Mouse (Mus musculus): ENCODE measurements around the gene Slc39a8. TPM values are rescaled to one million over a fixed set of nuclear protein-coding genes. Genes with fewer than 3 reads are reported as not detected.

Slc39a8 gene
- polyA plus RNA-seq, 2 experiments: 27.5 to 55.4 TPM

DNA sequence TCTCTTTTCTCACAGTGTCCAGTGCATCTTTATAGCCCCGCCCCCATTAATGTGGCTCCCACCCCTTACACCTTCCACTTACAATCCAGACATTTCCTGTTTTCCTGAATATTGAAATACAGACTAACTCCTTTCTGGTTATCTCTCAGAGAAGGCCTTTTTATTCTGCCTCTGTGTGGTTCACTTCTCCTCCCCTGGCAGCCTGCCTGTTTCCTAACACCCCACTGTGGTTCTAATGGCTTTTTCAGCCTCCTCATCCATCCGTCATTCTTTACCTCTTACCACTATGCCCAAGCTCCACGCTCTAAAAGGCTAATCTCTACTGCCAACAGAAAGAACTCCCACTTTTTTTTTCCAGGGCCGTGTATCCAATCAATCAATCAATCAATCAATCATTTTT, 44.0 kb downstream of the Slc39a8 start:
- H3K9ac ChIP-seq (replicated peaks): no peak overlapping the region
- no peaks in the 10 kb centered on the region for H3K9me3 ChIP-seq (ENCODE audit: control insufficient read depth, low read length)
- no peak for TF ChIP-seq EP300 (IDR thresholded peaks at IDR 0.05; ENCODE audit: low read depth)
- no peak for TF ChIP-seq CTCF (IDR thresholded peaks at IDR 0.05; ENCODE audit: low read depth)
- H3K36me3 ChIP-seq (replicated peaks; ENCODE audit: control insufficient read depth, insufficient read depth, low read depth): no peaks in the 10 kb centered on the region; the same call in 1 of the 2 replicates
- DNase-seq (ENCODE audit: low read depth in 3 of 3, low spot score in 3 of 3) (no peak), ATAC-seq (ENCODE audit: insufficient read depth) (no peak)
- H3K4me2 ChIP-seq (ENCODE audit: low read depth): no peak overlapping the region
- H3K4me3 ChIP-seq (ENCODE audit: insufficient read depth in 1 of 2, low read depth in 2 of 2, low read length in 2 of 2): no peak overlapping the region
- H3K4me1 ChIP-seq (replicated peaks; ENCODE audit: control insufficient read depth in 2 of 2, insufficient read depth in 2 of 2, low read length in 1 of 2): no peaks in the 10 kb centered on the region
- no peaks in the 10 kb centered on the region for H3K27me3 ChIP-seq (ENCODE audit: control insufficient read depth, insufficient read depth, low read length)
- no peak overlapping the region for H3K27ac ChIP-seq
- 64% methylated on average over 4 of the region's 4 CpGs for WGBS (ENCODE audit: insufficient replicate concordance)

DNA sequence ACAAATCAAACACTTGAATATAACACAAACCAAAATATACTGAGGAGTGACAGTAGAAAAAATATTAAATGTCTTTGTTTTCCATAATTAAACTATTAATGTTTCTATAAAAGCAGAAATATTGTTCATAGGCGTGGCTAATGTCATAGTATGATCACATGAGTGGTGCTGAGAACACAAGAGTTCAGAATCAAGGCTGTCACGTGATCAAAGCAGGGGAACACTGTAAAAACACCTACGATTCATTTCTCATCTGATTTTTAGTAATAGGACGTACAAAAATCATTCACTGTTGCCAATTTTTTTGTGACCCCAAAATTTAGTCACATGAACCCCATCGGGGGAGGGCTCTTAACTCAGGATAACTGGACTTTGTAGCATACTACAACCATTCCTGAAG, 47.2 kb downstream of the Slc39a8 start:
- WGBS (ENCODE audit: insufficient replicate concordance): 78% methylated on average over 5 of the region's 5 CpGs
- TF ChIP-seq CTCF (IDR thresholded peaks at IDR 0.05; ENCODE audit: low read depth): no peak
- no peak for TF ChIP-seq EP300 (IDR thresholded peaks at IDR 0.05; ENCODE audit: low read depth)
- no peak overlapping the region for H3K4me3 ChIP-seq (ENCODE audit: insufficient read depth in 1 of 2, low read depth in 2 of 2, low read length in 2 of 2)
- no peak overlapping the region for H3K9ac ChIP-seq (replicated peaks)
- DNase-seq (ENCODE audit: low read depth in 3 of 3, low spot score in 3 of 3) (no peak), ATAC-seq (ENCODE audit: insufficient read depth) (no peak)
- no peaks in the 10 kb centered on the region for H3K27me3 ChIP-seq (ENCODE audit: control insufficient read depth, insufficient read depth, low read length)
- no peak overlapping the region for H3K4me2 ChIP-seq (ENCODE audit: low read depth)
- H3K9me3 ChIP-seq (ENCODE audit: control insufficient read depth, low read length): no peaks in the 10 kb centered on the region
- H3K27ac ChIP-seq: no peak overlapping the region
- no peaks in the 10 kb centered on the region; the same call in 1 of the 2 replicates for H3K36me3 ChIP-seq (replicated peaks; ENCODE audit: control insufficient read depth, insufficient read depth, low read depth)
- H3K4me1 ChIP-seq (replicated peaks; ENCODE audit: control insufficient read depth in 2 of 2, insufficient read depth in 2 of 2, low read length in 1 of 2): no peaks in the 10 kb centered on the region

DNA sequence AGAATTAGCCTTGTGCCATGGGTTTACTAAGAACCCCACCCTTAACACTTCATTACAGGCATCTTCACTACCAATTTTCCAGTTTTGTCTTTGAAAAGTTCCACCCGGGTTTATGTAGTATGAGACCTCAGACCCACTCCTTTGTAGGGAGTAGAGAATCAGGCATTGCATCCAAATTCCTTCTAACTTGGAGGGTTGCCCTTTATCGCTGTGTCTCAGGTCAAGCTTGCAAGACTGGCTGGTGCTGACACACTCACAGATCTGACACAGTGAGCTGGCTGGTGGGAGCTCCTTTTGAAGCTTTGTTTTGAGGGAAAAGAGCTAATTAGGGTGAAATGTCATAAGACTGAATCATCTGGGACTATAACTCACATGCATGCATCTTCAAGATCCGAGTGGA, 48.5 kb downstream of the Slc39a8 start:
- no peak for DNase-seq (ENCODE audit: low read depth in 3 of 3, low spot score in 3 of 3)
- Histone ChIP-seq H3K36me3 (replicated peaks; ENCODE audit: control insufficient read depth, insufficient read depth, low read depth) (no peaks in the 10 kb centered on the region; the same call in 1 of the 2 replicates), H3K27ac (no peak overlapping the region), H3K4me2 (ENCODE audit: low read depth) (no peak overlapping the region), H3K4me3 (ENCODE audit: insufficient read depth in 1 of 2, low read depth in 2 of 2, low read length in 2 of 2) (no peak overlapping the region), H3K9me3 (ENCODE audit: control insufficient read depth, low read length) (no peaks in the 10 kb centered on the region), H3K4me1 (replicated peaks; ENCODE audit: control insufficient read depth in 2 of 2, insufficient read depth in 2 of 2, low read length in 1 of 2) (no peaks in the 10 kb centered on the region), H3K27me3 (ENCODE audit: control insufficient read depth, insufficient read depth, low read length) (no peaks in the 10 kb centered on the region), H3K9ac (replicated peaks) (no peak overlapping the region)
- TF ChIP-seq CTCF (IDR thresholded peaks at IDR 0.05; ENCODE audit: low read depth) (no peak), EP300 (IDR thresholded peaks at IDR 0.05; ENCODE audit: low read depth) (no peak)
- WGBS (ENCODE audit: insufficient replicate concordance): 66% methylated on average over 3 of the region's 3 CpGs
- no peak for ATAC-seq (ENCODE audit: insufficient read depth)

DNA sequence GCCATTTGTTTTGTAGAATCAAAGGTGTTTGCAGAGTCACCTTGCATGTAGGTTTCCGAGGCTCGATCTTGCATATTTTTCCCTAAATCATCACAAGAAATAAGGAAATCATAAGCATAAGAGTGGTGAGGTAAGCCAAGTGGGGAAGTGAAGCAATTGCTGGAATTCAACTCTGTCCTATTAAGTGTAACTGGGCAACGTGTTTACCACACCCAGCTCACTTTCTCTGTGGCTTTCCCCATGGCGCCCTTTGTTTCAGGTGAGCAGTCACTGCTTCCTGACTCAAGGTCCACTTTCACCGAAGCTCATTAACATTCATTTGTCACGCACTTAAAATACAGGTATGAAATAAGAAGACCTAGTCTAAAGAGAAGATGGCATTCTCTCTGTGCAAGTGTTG, 53.0 kb downstream of the Slc39a8 start:
- ATAC-seq (ENCODE audit: insufficient read depth) (no peak), DNase-seq (ENCODE audit: low read depth in 3 of 3, low spot score in 3 of 3) (no peak)
- Histone ChIP-seq H3K27ac (no peak overlapping the region), H3K4me3 (ENCODE audit: insufficient read depth in 1 of 2, low read depth in 2 of 2, low read length in 2 of 2) (no peak overlapping the region), H3K27me3 (ENCODE audit: control insufficient read depth, insufficient read depth, low read length) (no peaks in the 10 kb centered on the region), H3K4me2 (ENCODE audit: low read depth) (no peak overlapping the region), H3K9me3 (ENCODE audit: control insufficient read depth, low read length) (no peaks in the 10 kb centered on the region), H3K4me1 (replicated peaks; ENCODE audit: control insufficient read depth in 2 of 2, insufficient read depth in 2 of 2, low read length in 1 of 2) (no peaks in the 10 kb centered on the region), H3K9ac (replicated peaks) (no peak overlapping the region), H3K36me3 (replicated peaks; ENCODE audit: control insufficient read depth, insufficient read depth, low read depth) (no peaks in the 10 kb centered on the region; the same call in 1 of the 2 replicates)
- WGBS (ENCODE audit: insufficient replicate concordance): 84% methylated on average over 6 of the region's 6 CpGs
- TF ChIP-seq EP300 (IDR thresholded peaks at IDR 0.05; ENCODE audit: low read depth) (no peak), CTCF (IDR thresholded peaks at IDR 0.05; ENCODE audit: low read depth) (no peak)

DNA sequence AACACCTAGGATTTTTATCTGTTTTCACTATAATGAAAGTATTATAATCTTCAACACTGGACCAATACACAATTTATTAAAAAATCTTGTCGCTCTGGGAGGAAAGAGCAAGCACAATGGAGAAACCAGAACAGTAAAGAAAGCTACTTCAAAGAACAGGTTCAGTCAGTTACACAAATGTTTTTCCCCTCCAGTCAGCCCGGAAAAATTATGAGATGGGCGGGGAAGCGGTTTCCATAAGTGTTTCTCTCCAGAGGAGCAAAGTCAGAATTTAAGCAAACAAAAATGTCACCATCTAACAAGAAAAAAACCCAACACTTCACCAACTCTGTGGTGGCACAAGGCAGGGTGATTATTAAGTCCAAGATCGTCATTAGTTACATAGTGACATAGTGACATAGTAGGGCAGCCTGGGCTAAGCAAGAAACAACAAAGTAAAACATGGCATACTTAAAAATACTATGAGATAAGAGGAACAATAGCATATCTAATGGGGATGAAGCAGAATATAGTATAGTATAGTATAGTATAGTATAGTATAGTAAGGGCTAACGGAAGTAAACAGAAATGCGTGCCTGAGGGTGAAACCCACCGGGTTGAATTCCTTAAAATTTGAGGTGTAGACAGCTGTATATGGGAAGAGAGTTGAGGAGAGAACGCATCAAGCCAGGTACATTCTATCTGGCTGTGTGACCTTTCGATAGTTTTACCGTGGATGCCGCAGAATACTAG, 61.0 kb downstream of the Slc39a8 start:
- no peaks in the 10 kb centered on the region for H3K9me3 ChIP-seq (ENCODE audit: control insufficient read depth, low read length)
- H3K27me3 ChIP-seq (ENCODE audit: control insufficient read depth, insufficient read depth, low read length): no peaks in the 10 kb centered on the region
- H3K9ac ChIP-seq (replicated peaks): no peak overlapping the region
- no peak overlapping the region for H3K27ac ChIP-seq
- DNase-seq (ENCODE audit: low read depth in 3 of 3, low spot score in 3 of 3) (no peak), ATAC-seq (ENCODE audit: insufficient read depth) (no peak)
- WGBS (ENCODE audit: insufficient replicate concordance): 75% methylated on average over 12 of the region's 12 CpGs
- no peak overlapping the region for H3K4me3 ChIP-seq (ENCODE audit: insufficient read depth in 1 of 2, low read depth in 2 of 2, low read length in 2 of 2)
- TF ChIP-seq CTCF (IDR thresholded peaks at IDR 0.05; ENCODE audit: low read depth): no peak
- no peak for TF ChIP-seq EP300 (IDR thresholded peaks at IDR 0.05; ENCODE audit: low read depth)
- H3K4me2 ChIP-seq (ENCODE audit: low read depth): no peak overlapping the region
- H3K4me1 ChIP-seq (replicated peaks; ENCODE audit: control insufficient read depth in 2 of 2, insufficient read depth in 2 of 2, low read length in 1 of 2): no peaks in the 10 kb centered on the region
- H3K36me3 ChIP-seq (replicated peaks; ENCODE audit: control insufficient read depth, insufficient read depth, low read depth): peaks cover 29% of the 10 kb centered on the region

Measured in liver, embryonic 14.5 days (tissue).